Mouse (Mus musculus) heart, postnatal 0 days (tissue): Measurements from ENCODE around the gene Kremen2.

Source experiments
- CTCF ChIP-seq: IDR thresholded peaks from 2 replicates; pipeline ENCODE4 v1.5.1; 2016; ENCODE audit warnings: antibody characterized with exemption, control low read depth, low read depth
- EP300 ChIP-seq: IDR thresholded peaks from 2 replicates; pipeline ENCODE4 v1.6.1; 2016; ENCODE audit warnings: antibody characterized with exemption, low read depth

GRCm38 (mm10) chr17:23730441-23730840 is 15.2 kb downstream of the Kremen2 start:
- no peak for TF ChIP-seq EP300
- TF ChIP-seq CTCF, result no peak
